Mouse (Mus musculus): ENCODE results near the gene Gm49321.

GRCm38 (mm10) chr12:74013739-74014138, 76.3 kb downstream of the Gm49321 start:
- no peak for TF ChIP-seq POLR2A (IDR thresholded peaks at IDR 0.05; ENCODE audit: borderline replicate concordance, insufficient read depth, low read length)
- TF ChIP-seq CTCF (IDR thresholded peaks at IDR 0.05; ENCODE audit: borderline replicate concordance, insufficient read depth, low read depth, low read length) = peak; percentile 99

Data from cerebellum, adult 2 months (tissue).